Mouse (Mus musculus) stomach, postnatal 0 days (tissue): ENCODE results near the gene Kctd21. TPM values are rescaled to one million over a fixed set of nuclear protein-coding genes. Genes with fewer than 3 reads are reported as not detected.

Experiments used
- ATAC-seq: fragments of 200-750 bp; cut with Nextera tagmentation; 2 replicates; pipeline ENCODE4 v1.8.0; 2017; ENCODE audit not compliant: low FRiP score, low TSS enrichment
- DNase-seq: peaks from one replicate; pipeline ENCODE4 v3.0.0-alpha.2; 2016; ENCODE audit warnings: low spot score
- H3K27ac ChIP-seq: fragments of 300-500 bp; sonication (generic); replicated peaks from 2 replicates; pipeline ENCODE4 v1.5.1; 2014; ENCODE audit warnings: mild to moderate bottlenecking, control low read depth
- H3K27me3 ChIP-seq: fragments of 300-500 bp; sonication (generic); 2 replicates; pipeline ENCODE4 v1.6.1; 2014; ENCODE audit warnings: low read length; ENCODE audit not compliant: control insufficient read depth, insufficient read depth
- H3K36me3 ChIP-seq: fragments of 300-500 bp; sonication (generic); 2 replicates; pipeline ENCODE4 v1.6.1; 2014; ENCODE audit warnings: low read length, mixed read lengths; ENCODE audit not compliant: control insufficient read depth, insufficient read depth
- H3K4me1 ChIP-seq: fragments of 300-500 bp; sonication (generic); replicated peaks from 2 replicates; pipeline ENCODE4 v1.6.1; 2014; ENCODE audit warnings: antibody characterized with exemption; ENCODE audit not compliant: control insufficient read depth, insufficient read depth
- H3K4me2 ChIP-seq: fragments of 300-500 bp; sonication (generic); replicated peaks from 2 replicates; pipeline ENCODE4 v1.6.1; 2014; ENCODE audit warnings: low read depth, mild to moderate bottlenecking, control low read depth, moderate library complexity
- H3K4me3 ChIP-seq: fragments of 300-500 bp; sonication (generic); 2 replicates; pipeline ENCODE4 v1.5.1; 2014; ENCODE audit warnings: low read depth, low read length, control low read depth
- H3K9ac ChIP-seq: fragments of 300-500 bp; sonication (generic); 2 replicates; pipeline ENCODE4 v1.6.1; 2014; ENCODE audit warnings: mild to moderate bottlenecking, low read length, control low read depth, mixed read lengths
- H3K9me3 ChIP-seq: fragments of 300-500 bp; sonication (generic); 2 replicates; pipeline ENCODE4 v1.6.1; 2016; ENCODE audit warnings: low read length; ENCODE audit not compliant: control insufficient read depth
- CTCF ChIP-seq: IDR thresholded peaks from 2 replicates; pipeline ENCODE4 v1.5.1; 2016; ENCODE audit warnings: antibody characterized with exemption, low read depth, mild to moderate bottlenecking, moderate library complexity
- EP300 ChIP-seq: optimal IDR thresholded peaks from 2 replicates; pipeline ENCODE3; 2016; ENCODE audit warnings: antibody characterized with exemption
- WGBS: fragments of 180-500 bp; shearing (Covaris S2); extraction: QIAGEN DNeasy Blood & Tissue Kit; methylation state at CpG from one replicate; pipeline ENCODE4 v1.1.7; 2014; 5-methylcytosine and 5-hydroxymethylcytosine counted together
- polyA plus RNA-seq: library from polyadenylated mRNA; unstranded; fragments of >200 nt; fragmentation: Nextera tagmentation; extraction: Ambion mirVana; gene quantifications from 2 replicates; pipeline ENCODE4 v1.2.1, GENCODE M21; 2015

The Kctd21 gene
- polyA plus RNA-seq, 1 experiment from 2014 or later: 2.0 TPM

DNA sequence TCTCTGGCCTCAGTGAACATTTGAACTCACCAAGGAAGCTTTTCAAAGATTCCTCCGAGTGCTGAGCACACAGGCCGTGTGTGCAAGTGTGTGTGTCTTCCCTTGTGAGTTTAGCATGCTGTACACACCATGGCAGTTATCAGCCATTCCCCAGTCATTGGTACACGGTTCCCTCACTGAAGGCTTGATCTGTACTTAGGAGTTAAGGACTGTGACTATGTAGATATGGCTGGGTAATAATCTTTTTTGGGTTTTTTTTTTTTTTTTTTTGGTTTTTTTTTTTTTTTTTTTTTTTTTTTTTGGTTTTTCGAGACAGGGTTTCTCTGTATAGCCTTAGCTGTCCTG is 14.7 kb downstream of the Kctd21 start:
- 84% methylated on average over 4 of the region's 4 CpGs for WGBS
- H3K4me3 ChIP-seq: no peak overlapping the region
- no peak for ATAC-seq

DNA sequence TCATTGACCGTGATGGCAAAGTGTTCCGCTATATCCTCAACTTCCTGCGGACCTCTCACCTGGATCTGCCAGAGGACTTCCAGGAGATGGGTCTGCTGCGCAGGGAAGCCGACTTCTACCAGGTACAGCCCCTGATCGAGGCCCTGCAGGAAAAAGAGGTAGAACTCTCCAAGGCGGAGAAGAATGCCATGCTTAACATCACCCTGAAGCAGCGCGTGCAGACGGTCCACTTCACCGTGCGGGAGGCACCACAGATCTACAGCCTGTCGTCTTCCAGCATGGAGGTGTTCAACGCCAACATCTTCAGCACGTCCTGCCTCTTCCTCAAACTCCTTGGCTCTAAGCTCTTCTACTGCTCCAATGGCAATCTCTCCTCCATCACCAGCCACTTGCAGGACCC is 15.3 kb downstream of the Kctd21 start:
- H3K4me1 ChIP-seq: no peaks in the 10 kb centered on the region
- no peak for DNase-seq
- 96% methylated on average over 15 of the region's 15 CpGs for WGBS
- H3K4me3 ChIP-seq: no peak overlapping the region
- no peak overlapping the region for H3K4me2 ChIP-seq
- H3K27me3 ChIP-seq: no peaks in the 10 kb centered on the region
- TF ChIP-seq CTCF (no peak), EP300 (no peak)
- H3K36me3 ChIP-seq: no peaks in the 10 kb centered on the region
- no peak for ATAC-seq
- H3K27ac ChIP-seq: no peak overlapping the region
- no peaks in the 10 kb centered on the region for H3K9me3 ChIP-seq
- H3K9ac ChIP-seq: no peak overlapping the region

More for the DNA sequence above, 14.7 kb downstream of the Kctd21 start:
- no peak for DNase-seq
- Histone ChIP-seq H3K9me3 (no peaks in the 10 kb centered on the region), H3K9ac (no peak overlapping the region), H3K36me3 (no peaks in the 10 kb centered on the region), H3K4me1 (no peaks in the 10 kb centered on the region), H3K4me2 (no peak overlapping the region), H3K27me3 (no peaks in the 10 kb centered on the region), H3K27ac (no peak overlapping the region)
- no peak for TF ChIP-seq EP300
- no peak for TF ChIP-seq CTCF

DNA sequence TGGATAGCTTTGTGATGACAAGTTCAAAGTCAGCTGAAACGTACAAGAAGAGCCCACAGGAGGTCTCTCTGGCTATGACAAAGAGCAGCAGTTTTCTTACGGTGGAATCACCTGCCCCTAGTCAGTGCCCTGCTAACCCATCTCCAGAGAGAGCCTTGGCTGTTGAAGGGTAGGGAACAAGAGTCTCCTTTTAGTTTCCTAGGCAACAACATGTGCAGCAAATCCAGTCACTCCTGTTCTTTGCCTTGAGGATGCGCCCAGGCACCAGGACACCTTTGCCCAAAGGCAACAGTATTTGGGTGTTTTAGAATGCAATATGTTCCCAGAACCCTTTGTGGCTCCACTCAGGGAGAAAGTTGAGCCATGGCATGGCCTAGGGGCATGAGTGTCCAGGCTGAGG is 16.2 kb downstream of the Kctd21 start:
- no peaks in the 10 kb centered on the region for H3K36me3 ChIP-seq
- TF ChIP-seq EP300 (no peak), CTCF (no peak)
- no peaks in the 10 kb centered on the region for H3K27me3 ChIP-seq
- no peak overlapping the region for H3K9ac ChIP-seq
- no peaks in the 10 kb centered on the region for H3K9me3 ChIP-seq
- DNase-seq (no peak), ATAC-seq (no peak)
- 84% methylated on average over 3 of the region's 3 CpGs for WGBS
- no peak overlapping the region for H3K4me2 ChIP-seq
- H3K4me3 ChIP-seq: no peak overlapping the region
- no peaks in the 10 kb centered on the region for H3K4me1 ChIP-seq
- H3K27ac ChIP-seq: no peak overlapping the region

DNA sequence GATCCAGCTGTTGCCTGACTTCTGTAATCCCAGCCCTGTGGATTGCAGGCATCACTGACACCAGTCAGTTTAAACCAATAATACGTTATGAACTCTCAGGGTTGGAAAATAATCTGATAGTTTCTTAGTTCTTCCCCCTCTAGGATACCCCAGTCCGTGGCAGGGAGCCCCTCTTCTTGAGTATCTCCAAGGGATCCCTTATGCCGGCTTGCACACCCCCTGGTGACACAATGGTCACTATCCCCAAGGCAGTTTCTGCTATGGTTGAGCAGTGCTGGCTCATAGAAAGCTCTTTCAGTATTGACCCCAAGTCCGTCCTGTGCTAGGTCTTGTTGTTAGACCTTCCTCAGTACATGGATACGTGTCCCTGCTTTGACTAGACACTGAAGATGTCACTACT is 16.7 kb downstream of the Kctd21 start:
- no peak overlapping the region for H3K9ac ChIP-seq
- no peaks in the 10 kb centered on the region for H3K4me1 ChIP-seq
- ATAC-seq: no peak
- H3K27me3 ChIP-seq: no peaks in the 10 kb centered on the region
- DNase-seq: no peak
- H3K9me3 ChIP-seq: no peaks in the 10 kb centered on the region
- H3K36me3 ChIP-seq: no peaks in the 10 kb centered on the region
- H3K27ac ChIP-seq: no peak overlapping the region
- no peak overlapping the region for H3K4me2 ChIP-seq
- no peak for TF ChIP-seq EP300
- no peak for TF ChIP-seq CTCF
- 86% methylated on average over 5 of the region's 5 CpGs for WGBS
- H3K4me3 ChIP-seq: no peak overlapping the region

DNA sequence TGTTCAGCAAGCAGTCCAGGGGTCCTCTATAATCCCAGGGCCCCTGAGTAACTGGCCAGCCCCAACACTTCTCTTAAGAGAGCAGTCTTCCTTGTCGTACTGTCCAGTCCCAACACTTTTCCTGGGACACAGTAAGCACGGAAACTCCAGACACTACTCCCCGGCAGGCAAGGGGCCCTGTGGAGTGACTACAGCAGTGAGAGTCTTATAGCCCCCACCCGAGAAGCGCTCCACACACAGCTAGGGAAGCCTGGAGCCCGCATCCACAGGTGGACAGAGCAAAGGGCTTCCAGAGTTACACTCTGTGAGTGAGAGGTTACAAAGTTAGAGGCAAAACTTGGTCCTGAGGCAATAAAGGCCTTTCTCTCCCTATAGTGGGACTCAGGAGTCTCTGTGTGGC is 17.3 kb downstream of the Kctd21 start:
- 86% methylated on average over 6 of the region's 6 CpGs for WGBS
- H3K27ac ChIP-seq: no peak overlapping the region
- H3K9ac ChIP-seq: no peak overlapping the region
- ATAC-seq (no peak), DNase-seq (no peak)
- no peaks in the 10 kb centered on the region for H3K36me3 ChIP-seq
- H3K4me2 ChIP-seq: no peak overlapping the region
- no peaks in the 10 kb centered on the region for H3K9me3 ChIP-seq
- H3K4me1 ChIP-seq: no peaks in the 10 kb centered on the region
- TF ChIP-seq CTCF (no peak), EP300 (no peak)
- no peak overlapping the region for H3K4me3 ChIP-seq
- H3K27me3 ChIP-seq: no peaks in the 10 kb centered on the region

DNA sequence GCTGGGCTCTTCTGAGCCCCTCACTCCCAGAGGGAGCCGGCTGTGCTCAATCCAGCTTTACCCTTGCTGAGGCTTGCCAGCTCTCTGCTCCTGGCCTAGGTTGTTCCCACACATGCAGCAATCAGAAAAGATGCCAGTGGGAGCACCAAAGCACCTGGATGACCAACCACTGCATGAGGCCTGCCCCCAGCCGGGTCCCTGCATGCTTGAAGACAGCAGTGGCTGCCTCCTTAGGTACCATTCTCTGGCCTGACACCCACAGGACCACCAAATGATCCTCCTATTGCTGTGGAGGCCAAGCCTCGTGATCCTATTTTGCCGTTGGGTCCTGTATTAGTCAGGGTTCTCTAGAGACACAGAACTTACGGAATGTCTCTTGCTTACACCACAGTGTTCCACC is 18.8 kb downstream of the Kctd21 start:
- 96% methylated on average over 5 of the region's 5 CpGs for WGBS
- DNase-seq (no peak), ATAC-seq (no peak)
- no peak overlapping the region for H3K4me2 ChIP-seq
- H3K4me3 ChIP-seq: no peak overlapping the region
- H3K36me3 ChIP-seq: no peaks in the 10 kb centered on the region
- TF ChIP-seq EP300: no peak
- TF ChIP-seq CTCF: no peak
- no peak overlapping the region for H3K9ac ChIP-seq
- no peaks in the 10 kb centered on the region for H3K9me3 ChIP-seq
- H3K27ac ChIP-seq: no peak overlapping the region
- no peaks in the 10 kb centered on the region for H3K27me3 ChIP-seq
- no peaks in the 10 kb centered on the region for H3K4me1 ChIP-seq
